Mouse (Mus musculus) lung, postnatal 0 days (tissue): Measurements from ENCODE around the gene Olfr631.
A peak's percentile ranks its signal among the peaks of the same experiment; 100 is the strongest.

ENCODE experiments used
- CTCF ChIP-seq: IDR thresholded peaks from 2 replicates; pipeline ENCODE4 v1.5.1; 2016; ENCODE audit warnings: antibody characterized with exemption, mild to moderate bottlenecking
- EP300 ChIP-seq: IDR thresholded peaks from 2 replicates; pipeline ENCODE4 v1.6.1; 2016; ENCODE audit warnings: antibody characterized with exemption, mild to moderate bottlenecking, control low read depth

DNA sequence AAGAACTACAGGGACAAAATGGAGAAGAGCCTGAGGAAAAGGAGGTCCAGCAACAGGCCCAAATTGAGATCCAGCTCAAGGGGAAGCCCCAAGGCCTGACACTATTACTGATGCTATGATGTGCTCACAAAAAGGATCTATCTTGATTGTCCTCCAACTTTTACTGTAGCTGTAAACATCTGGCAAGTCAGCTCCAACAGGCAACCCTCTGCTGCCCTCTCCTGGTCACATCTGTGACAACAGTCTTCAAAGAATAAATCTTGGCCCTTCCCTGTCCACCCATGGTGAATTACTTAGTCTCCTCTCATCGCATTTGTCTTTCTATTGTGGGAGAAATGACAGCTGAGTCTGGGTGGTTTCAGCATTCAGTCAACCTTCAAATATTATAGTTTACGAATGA is 14.1 kb downstream of the Olfr631 start:
- peak; percentile 80 for TF ChIP-seq CTCF
- TF ChIP-seq EP300 = no peak
